Mouse (Mus musculus) forebrain, embryonic 16.5 days (tissue): ENCODE results near the gene Tas2r135. TPM values are rescaled to one million over a fixed set of nuclear protein-coding genes. Genes with fewer than 3 reads are reported as not detected.

Experiments
- ATAC-seq: fragments of 200-750 bp; cut with Nextera tagmentation; 2 replicates; pipeline ENCODE4 v1.8.0; 2017; ENCODE audit warnings: mild to moderate bottlenecking, moderate library complexity
- H3K27ac ChIP-seq: fragments of 300-500 bp; sonication (generic); 2 replicates; pipeline ENCODE4 v1.5.1; 2014; ENCODE audit warnings: low read length, control low read depth
- H3K27me3 ChIP-seq: fragments of 300-500 bp; sonication (generic); replicated peaks from 2 replicates; pipeline ENCODE4 v1.6.1; 2014; ENCODE audit warnings: low read length; ENCODE audit not compliant: control insufficient read depth, insufficient read depth
- H3K36me3 ChIP-seq: fragments of 300-500 bp; sonication (generic); 2 replicates; pipeline ENCODE4 v1.6.1; 2014; ENCODE audit not compliant: control insufficient read depth, insufficient read depth
- H3K4me1 ChIP-seq: fragments of 300-500 bp; sonication (generic); replicated peaks from 2 replicates; pipeline ENCODE4 v1.6.1; 2014; ENCODE audit warnings: low read length; ENCODE audit not compliant: control insufficient read depth, insufficient read depth
- H3K4me2 ChIP-seq: fragments of 300-500 bp; sonication (generic); 2 replicates; pipeline ENCODE4 v1.6.1; 2014; ENCODE audit warnings: mild to moderate bottlenecking, low read length, control low read depth
- H3K4me3 ChIP-seq: fragments of 300-500 bp; sonication (generic); replicated peaks from 2 replicates; pipeline ENCODE4 v1.5.1; 2014; ENCODE audit warnings: mild to moderate bottlenecking, low read length, control low read depth
- H3K9ac ChIP-seq: fragments of 300-500 bp; sonication (generic); replicated peaks from 2 replicates; pipeline ENCODE4 v1.6.1; 2014; ENCODE audit warnings: low read depth, low read length, control low read depth
- H3K9me3 ChIP-seq: fragments of 300-500 bp; sonication (generic); 2 replicates; pipeline ENCODE4 v1.6.1; 2016; ENCODE audit warnings: low read length; ENCODE audit not compliant: control insufficient read depth
- WGBS: fragments of 180-500 bp; shearing (Covaris S2); extraction: QIAGEN DNeasy Blood & Tissue Kit; methylation state at CpG from one replicate; pipeline ENCODE4 v1.1.7; 2014; 5-methylcytosine and 5-hydroxymethylcytosine counted together
- polyA plus RNA-seq: library from polyadenylated mRNA; unstranded; fragments of >200 nt; fragmentation: Nextera tagmentation; extraction: Ambion mirVana; gene quantifications from 2 replicates; pipeline ENCODE4 v1.2.1, GENCODE M21; 2015

The Tas2r135 gene
- polyA plus RNA-seq, result not detected in 2 replicates

- 85% methylated on average over 2 of the region's 2 CpGs for WGBS
- no peak for ATAC-seq
Measured at GRCm38 (mm10) chr6:42405134-42405533, at the start of gene Tas2r135. TSS of gene Tas2r135 (plus strand) at chr6:42405434.

GRCm38 (mm10) chr6:42355794-42356600 lies 49.2 kb upstream of the Tas2r135 start:
- Histone ChIP-seq H3K4me3 (no peak overlapping the region), H3K9me3 (no peaks in the 10 kb centered on the region), H3K36me3 (peaks cover 12% of the 10 kb centered on the region; the same call in 1 of the 2 replicates), H3K4me2 (no peak overlapping the region), H3K4me1 (peaks cover 13% of the 10 kb centered on the region), H3K27ac (no peak overlapping the region), H3K9ac (no peak overlapping the region), H3K27me3 (no peaks in the 10 kb centered on the region)
- ATAC-seq, result no peak
- WGBS, result 95% methylated on average over 13 of the region's 13 CpGs

More at GRCm38 (mm10) chr6:42405134-42405533, at the start of gene Tas2r135:
- Histone ChIP-seq H3K9ac (no peak within 1 kb of the TSS), H3K4me3 (no peak within 1 kb of the TSS), H3K27ac (no peak within 1 kb of the TSS), H3K4me2 (no peak within 1 kb of the TSS), H3K36me3 (no peaks in the 10 kb centered on the region), H3K4me1 (no peaks in the 10 kb centered on the region), H3K9me3 (no peaks in the 10 kb centered on the region), H3K27me3 (no peaks in the 10 kb centered on the region)

- H3K9ac ChIP-seq, result no peak overlapping the region
- ATAC-seq, result no peak
Measured at GRCm38 (mm10) chr6:42356913-42357312, 48.3 kb upstream of the Tas2r135 start.

GRCm38 (mm10) chr6:42357901-42358300 lies 47.3 kb upstream of the Tas2r135 start:
- H3K27me3 ChIP-seq, result no peaks in the 10 kb centered on the region
- no peaks in the 10 kb centered on the region for H3K9me3 ChIP-seq
- no peak overlapping the region for H3K4me2 ChIP-seq
- peaks cover 12% of the 10 kb centered on the region; the same call in 1 of the 2 replicates for H3K36me3 ChIP-seq
- no peak overlapping the region for H3K4me3 ChIP-seq
- no peak for ATAC-seq
- H3K4me1 ChIP-seq, result peaks cover 6% of the 10 kb centered on the region
- H3K27ac ChIP-seq, result no peak overlapping the region
- H3K9ac ChIP-seq, result no peak overlapping the region
- 68% methylated on average over 6 of the region's 6 CpGs for WGBS

More at GRCm38 (mm10) chr6:42356913-42357312, 48.3 kb upstream of the Tas2r135 start:
- no peak overlapping the region for H3K4me3 ChIP-seq
- H3K27ac ChIP-seq, result no peak overlapping the region
- H3K9me3 ChIP-seq, result no peaks in the 10 kb centered on the region
- H3K36me3 ChIP-seq, result peaks cover 12% of the 10 kb centered on the region; the same call in 1 of the 2 replicates
- no peak overlapping the region for H3K4me2 ChIP-seq
- H3K4me1 ChIP-seq, result peaks cover 6% of the 10 kb centered on the region
- H3K27me3 ChIP-seq, result no peaks in the 10 kb centered on the region
- 96% methylated on average over 5 of the region's 5 CpGs for WGBS

GRCm38 (mm10) chr6:42358901-42359300 lies 46.3 kb upstream of the Tas2r135 start:
- Histone ChIP-seq H3K4me2 (no peak overlapping the region), H3K27ac (no peak overlapping the region), H3K27me3 (no peaks in the 10 kb centered on the region), H3K4me3 (no peak overlapping the region), H3K9me3 (no peaks in the 10 kb centered on the region), H3K36me3 (peaks cover 12% of the 10 kb centered on the region; the same call in 1 of the 2 replicates), H3K9ac (no peak overlapping the region), H3K4me1 (peaks cover 6% of the 10 kb centered on the region)
- WGBS, result 93% methylated on average over 12 of the region's 12 CpGs
- ATAC-seq, result no peak

- 80% methylated on average over 9 of the region's 9 CpGs for WGBS
- H3K4me2 ChIP-seq, result no peak overlapping the region
Measured at GRCm38 (mm10) chr6:42359364-42360147, 45.7 kb upstream of the Tas2r135 start.

GRCm38 (mm10) chr6:42360231-42360840 lies 44.9 kb upstream of the Tas2r135 start:
- no peak overlapping the region for H3K9ac ChIP-seq
- no peak overlapping the region for H3K27ac ChIP-seq
- H3K27me3 ChIP-seq, result no peaks in the 10 kb centered on the region
- H3K4me3 ChIP-seq, result no peak overlapping the region
- WGBS, result 98% methylated on average over 6 of the region's 6 CpGs
- H3K36me3 ChIP-seq, result peaks cover 12% of the 10 kb centered on the region; the same call in 1 of the 2 replicates
- H3K4me1 ChIP-seq, result no peaks in the 10 kb centered on the region
- no peak overlapping the region for H3K4me2 ChIP-seq
- no peak for ATAC-seq
- H3K9me3 ChIP-seq, result no peaks in the 10 kb centered on the region

More at GRCm38 (mm10) chr6:42359364-42360147, 45.7 kb upstream of the Tas2r135 start:
- ATAC-seq, result no peak
- Histone ChIP-seq H3K4me3 (no peak overlapping the region), H3K9me3 (no peaks in the 10 kb centered on the region), H3K4me1 (no peaks in the 10 kb centered on the region), H3K9ac (no peak overlapping the region), H3K27me3 (no peaks in the 10 kb centered on the region), H3K27ac (no peak overlapping the region), H3K36me3 (peaks cover 12% of the 10 kb centered on the region; the same call in 1 of the 2 replicates)

- Histone ChIP-seq H3K9me3 (no peaks in the 10 kb centered on the region), H3K27me3 (no peaks in the 10 kb centered on the region)
- no peak for ATAC-seq
Measured at GRCm38 (mm10) chr6:42361041-42361895, 44.0 kb upstream of the Tas2r135 start.

More at GRCm38 (mm10) chr6:42361041-42361895, 44.0 kb upstream of the Tas2r135 start:
- H3K4me3 ChIP-seq, result no peak overlapping the region
- no peaks in the 10 kb centered on the region for H3K4me1 ChIP-seq
- WGBS, result 93% methylated on average over 13 of the region's 13 CpGs
- H3K27ac ChIP-seq, result no peak overlapping the region
- no peak overlapping the region for H3K4me2 ChIP-seq
- H3K9ac ChIP-seq, result no peak overlapping the region
- H3K36me3 ChIP-seq, result peaks cover 7% of the 10 kb centered on the region; the same call in 1 of the 2 replicates
